In the genomic region with DNA sequence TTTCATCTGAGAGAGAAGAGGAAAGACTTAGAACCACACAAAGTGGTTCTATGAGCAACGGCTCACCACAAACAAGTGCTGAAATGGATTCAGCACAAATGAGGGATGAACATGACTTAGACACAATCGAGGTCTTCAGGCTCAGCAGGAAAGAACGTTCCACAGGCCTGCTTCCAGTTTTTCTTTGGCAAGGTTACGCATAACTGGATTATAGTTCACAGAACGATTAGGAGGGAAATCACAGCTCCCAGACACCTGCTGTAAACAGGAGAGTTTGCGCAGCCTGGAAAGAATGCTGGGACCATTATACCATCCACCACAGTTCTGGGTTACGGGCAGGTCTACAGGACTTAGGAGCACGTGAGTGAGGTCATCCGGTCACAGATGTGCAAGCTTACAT, we compare ENCODE assay signal across 24 mouse cellular contexts. TPM values are rescaled to one million over a fixed set of nuclear protein-coding genes. Genes with fewer than 3 reads are reported as not detected.
DNase-seq lines count a peak whose midpoint lies in the region; ATAC-seq and TF ChIP-seq lines count a peak whose summit lies in the region.
"Had no signal": no experiment of that assay in that cellular context is flagged by ENCODE, and none has a peak within 500 bp of the region (broad histone marks: within the 10 kb centered on the region; RNA-seq: fewer than 3 reads in every experiment).

No protein-coding gene starts in this region.

- peaks cover 55% of the 10 kb centered on the region for H3K4me1 ChIP-seq in embryonic facial prominence, embryonic 13.5 days
- peaks cover 46% of the 10 kb centered on the region for H3K4me1 ChIP-seq in embryonic facial prominence, embryonic 10.5 days
- peaks cover 58% of the 10 kb centered on the region for H3K4me1 ChIP-seq in kidney, embryonic 15.5 days
- H3K4me1 ChIP-seq in bone marrow, adult 2 months (ENCODE audit: control insufficient read depth, insufficient read depth, low read length): no peaks in the 10 kb centered on the region; the same call in 1 of the 2 replicates
- H3K4me1 ChIP-seq in liver, embryonic 15.5 days (replicated peaks): peaks cover 74% of the 10 kb centered on the region
- peaks cover 10% of the 10 kb centered on the region for H3K4me1 ChIP-seq in forebrain, embryonic 15.5 days

- H3K27ac ChIP-seq in embryonic facial prominence, embryonic 13.5 days: no peak overlapping the region
- no peak overlapping the region for H3K27ac ChIP-seq in embryonic facial prominence, embryonic 10.5 days (replicated peaks)
- peak overlapping the region; percentile 88 for H3K27ac ChIP-seq in kidney, embryonic 15.5 days
- H3K27ac ChIP-seq in bone marrow, adult 2 months (ENCODE audit: control insufficient read depth, insufficient read depth, low read depth, low read length, poor library complexity): no peak overlapping the region
- peak overlapping the region; percentile 91 for H3K27ac ChIP-seq in liver, embryonic 15.5 days (replicated peaks)
- no peak overlapping the region for H3K27ac ChIP-seq in forebrain, embryonic 15.5 days (replicated peaks)
- H3K27ac ChIP-seq: hindbrain, embryonic 14.5 days; intestine, embryonic 15.5 days; limb, embryonic 12.5 days; macrophage; neural tube, embryonic 12.5 days had no signal

- no peak for TF ChIP-seq POLR2A in bone marrow, adult 2 months (IDR thresholded peaks at IDR 0.05; ENCODE audit: borderline replicate concordance, control insufficient read depth, low read depth, low read length)

- H3K4me2 ChIP-seq in embryonic facial prominence, embryonic 13.5 days: peak overlapping the region; percentile 55
- H3K4me2 ChIP-seq in kidney, embryonic 15.5 days: no peak overlapping the region
- H3K4me2 ChIP-seq in liver, embryonic 15.5 days: peak overlapping the region; percentile 65
- no peak overlapping the region for H3K4me2 ChIP-seq in forebrain, embryonic 15.5 days (replicated peaks)
- H3K4me2 ChIP-seq: hindbrain, embryonic 14.5 days; intestine, embryonic 15.5 days; limb, embryonic 12.5 days; midbrain, embryonic 11.5 days; neural tube, embryonic 12.5 days had no signal

- 0 out of 2 replicates have a peak, but pooled peaks cover 6% of the 10 kb centered on the region for H3K27me3 ChIP-seq in embryonic facial prominence, embryonic 13.5 days
- H3K27me3 ChIP-seq in embryonic facial prominence, embryonic 10.5 days (replicated peaks; ENCODE audit: low read depth, poor library complexity, severe bottlenecking): peaks cover 16% of the 10 kb centered on the region
- H3K27me3 ChIP-seq in kidney, embryonic 15.5 days: no peaks in the 10 kb centered on the region
- H3K27me3 ChIP-seq in liver, embryonic 15.5 days: no peaks in the 10 kb centered on the region
- no peaks in the 10 kb centered on the region for H3K27me3 ChIP-seq in forebrain, embryonic 15.5 days
- H3K27me3 ChIP-seq: heart, embryonic 13.5 days; intestine, embryonic 15.5 days; limb, embryonic 12.5 days; lung, embryonic 15.5 days; neural tube, embryonic 12.5 days; Patski had no signal

- no peak overlapping the region for H3K4me3 ChIP-seq in embryonic facial prominence, embryonic 13.5 days
- H3K4me3 ChIP-seq in embryonic facial prominence, embryonic 10.5 days: no peak overlapping the region
- H3K4me3 ChIP-seq in kidney, embryonic 15.5 days (replicated peaks): no peak overlapping the region
- H3K4me3 ChIP-seq in bone marrow, adult 2 months (replicated peaks; ENCODE audit: control insufficient read depth, low read depth, low read length): peak overlapping the region; percentile 57
- peak overlapping the region; percentile 46 for H3K4me3 ChIP-seq in liver, embryonic 15.5 days (replicated peaks)
- no peak overlapping the region for H3K4me3 ChIP-seq in forebrain, embryonic 15.5 days
- H3K4me3 ChIP-seq: heart, embryonic 13.5 days; intestine, embryonic 15.5 days; limb, embryonic 12.5 days; lung, embryonic 15.5 days; neural tube, embryonic 12.5 days had no signal

- 71% methylated on average over 9 of the region's 9 CpGs for WGBS in embryonic facial prominence, embryonic 13.5 days
- 85% methylated on average over 9 of the region's 9 CpGs for WGBS in embryonic facial prominence, embryonic 10.5 days
- 80% methylated on average over 9 of the region's 9 CpGs for WGBS in kidney, embryonic 15.5 days
- WGBS in bone marrow, adult 2 months: 84% methylated on average over 9 of the region's 9 CpGs
- WGBS in liver, embryonic 15.5 days (ENCODE audit: insufficient replicate concordance): 75% methylated on average over 9 of the region's 9 CpGs
- WGBS in forebrain, embryonic 15.5 days: 88% methylated on average over 9 of the region's 9 CpGs

- no peak overlapping the region for H3K9ac ChIP-seq in embryonic facial prominence, embryonic 13.5 days
- H3K9ac ChIP-seq in kidney, embryonic 15.5 days: no peak overlapping the region
- no peak overlapping the region for H3K9ac ChIP-seq in liver, embryonic 15.5 days
- H3K9ac ChIP-seq in forebrain, embryonic 15.5 days (replicated peaks): no peak overlapping the region
- H3K9ac ChIP-seq: heart, embryonic 13.5 days; hindbrain, embryonic 14.5 days; intestine, embryonic 15.5 days; limb, embryonic 12.5 days; lung, embryonic 15.5 days; neural tube, embryonic 12.5 days had no signal

- no peaks in the 10 kb centered on the region for H3K9me3 ChIP-seq in embryonic facial prominence, embryonic 13.5 days
- no peaks in the 10 kb centered on the region for H3K9me3 ChIP-seq in embryonic facial prominence, embryonic 10.5 days
- H3K9me3 ChIP-seq in kidney, embryonic 15.5 days (replicated peaks): no peaks in the 10 kb centered on the region
- no peaks in the 10 kb centered on the region for H3K9me3 ChIP-seq in liver, embryonic 15.5 days (replicated peaks)
- H3K9me3 ChIP-seq in forebrain, embryonic 15.5 days: no peaks in the 10 kb centered on the region
- H3K9me3 ChIP-seq: heart, embryonic 13.5 days; intestine, embryonic 15.5 days; limb, embryonic 12.5 days; lung, embryonic 15.5 days; neural tube, embryonic 12.5 days had no signal

- peaks cover 10% of the 10 kb centered on the region for H3K36me3 ChIP-seq in embryonic facial prominence, embryonic 13.5 days
- H3K36me3 ChIP-seq in embryonic facial prominence, embryonic 10.5 days (replicated peaks): no peaks in the 10 kb centered on the region
- no peaks in the 10 kb centered on the region for H3K36me3 ChIP-seq in kidney, embryonic 15.5 days
- peaks cover 31% of the 10 kb centered on the region for H3K36me3 ChIP-seq in liver, embryonic 15.5 days (replicated peaks)
- 0 out of 2 replicates have a peak, but pooled peaks cover 3% of the 10 kb centered on the region for H3K36me3 ChIP-seq in forebrain, embryonic 15.5 days
- H3K36me3 ChIP-seq: intestine, embryonic 15.5 days; limb, embryonic 12.5 days had no signal

- DNase-seq in embryonic facial prominence, embryonic 10.5 days (ENCODE audit: low spot score): no peak
- DNase-seq in kidney, postnatal 10 days: no peak
- DNase-seq: adrenal gland, postnatal 10 days; cerebellum, adult 11 months; cerebellum, postnatal 25 days; kidney, postnatal 14 days; layer of hippocampus, adult 9-11 months; thymus, postnatal 14 days had no signal

- no peak for ATAC-seq in embryonic facial prominence, embryonic 13.5 days (ENCODE audit: insufficient number of reproducible peaks, insufficient read depth, low FRiP score, low TSS enrichment, low read depth)
- ATAC-seq in kidney, embryonic 15.5 days (replicated peaks; ENCODE audit: low FRiP score): no peak
- no peak for ATAC-seq in liver, embryonic 15.5 days (ENCODE audit: insufficient read depth)
- ATAC-seq in forebrain, embryonic 15.5 days (replicated peaks): no peak
- ATAC-seq: CD4-positive, CD25-positive, alpha-beta regulatory T cell, adult 4 months; forebrain, embryonic 16.5 days; intestine, embryonic 15.5 days; Patski had no signal

- no peak for TF ChIP-seq CTCF in bone marrow, adult 2 months (IDR thresholded peaks at IDR 0.05; ENCODE audit: control insufficient read depth, insufficient read depth, low read length)

RNA-seq across cellular contexts. Expression of gene Fam213a, which starts 7.9 kb away (rescaled TPM):
- 99.4 and 119 TPM in 2 replicates for polyA plus RNA-seq in embryonic facial prominence, embryonic 13.5 days (2015; fragmentation: Nextera tagmentation; extraction: Ambion mirVana)
- polyA plus RNA-seq in embryonic facial prominence, embryonic 10.5 days (2016; fragmentation: Nextera tagmentation; extraction: Ambion mirVana): 36.6 and 40.1 TPM in 2 replicates
- polyA plus RNA-seq in kidney, embryonic 15.5 days (2015; fragmentation: Nextera tagmentation; extraction: Ambion mirVana): 96.8 and 103 TPM in 2 replicates
- 114 and 196 TPM in 2 replicates for polyA plus RNA-seq in bone marrow, adult 2 months (2011; ENCODE audit: insufficient read depth, insufficient read length, low replicate concordance, missing spikeins)
- 69.5 and 77.2 TPM in 2 replicates for polyA plus RNA-seq in liver, embryonic 15.5 days (2015; fragmentation: Nextera tagmentation; extraction: Ambion mirVana)
- polyA plus RNA-seq in forebrain, embryonic 15.5 days (2015; fragmentation: Nextera tagmentation; extraction: Ambion mirVana): 75.1 and 76.2 TPM in 2 replicates

RNA-seq across cellular contexts. Expression of gene Tspan14, which starts 39.1 kb away (rescaled TPM):
- 87.6 and 91.1 TPM in 2 replicates for polyA plus RNA-seq in embryonic facial prominence, embryonic 13.5 days (2015; fragmentation: Nextera tagmentation; extraction: Ambion mirVana)
- polyA plus RNA-seq in embryonic facial prominence, embryonic 10.5 days (2016; fragmentation: Nextera tagmentation; extraction: Ambion mirVana): 88.1 and 92.5 TPM in 2 replicates
- 109 and 112 TPM in 2 replicates for polyA plus RNA-seq in kidney, embryonic 15.5 days (2015; fragmentation: Nextera tagmentation; extraction: Ambion mirVana)
- polyA plus RNA-seq in bone marrow, adult 2 months (2011; ENCODE audit: insufficient read depth, insufficient read length, low replicate concordance, missing spikeins): 23.3 and 41.2 TPM in 2 replicates
- 28.8 and 34.6 TPM in 2 replicates for polyA plus RNA-seq in liver, embryonic 15.5 days (2015; fragmentation: Nextera tagmentation; extraction: Ambion mirVana)
- 97.5 and 98.3 TPM in 2 replicates for polyA plus RNA-seq in forebrain, embryonic 15.5 days (2015; fragmentation: Nextera tagmentation; extraction: Ambion mirVana)

Comparison
In these comparisons a context has a peak if more than half of its experiments do, and no peak if none do; other contexts are left out.
1. H3K27ac ChIP-seq: peak in kidney, embryonic 15.5 days (single experiment) and liver, embryonic 15.5 days (single experiment); none in embryonic facial prominence, embryonic 13.5 days (single experiment), embryonic facial prominence, embryonic 10.5 days (single experiment), bone marrow, adult 2 months (single experiment) and forebrain, embryonic 15.5 days (single experiment).
2. H3K4me2 ChIP-seq: peak in embryonic facial prominence, embryonic 13.5 days (single experiment) and liver, embryonic 15.5 days (single experiment); none in kidney, embryonic 15.5 days (single experiment) and forebrain, embryonic 15.5 days (single experiment).
3. H3K4me3 ChIP-seq: peak in bone marrow, adult 2 months (single experiment) and liver, embryonic 15.5 days (single experiment); none in embryonic facial prominence, embryonic 13.5 days (single experiment), embryonic facial prominence, embryonic 10.5 days (single experiment), kidney, embryonic 15.5 days (single experiment) and forebrain, embryonic 15.5 days (single experiment).